Mouse (Mus musculus) erythroblast, embryonic 14.5 days (primary cell): Measurements from ENCODE around the gene Gp5.

Source experiments
- GATA1 ChIP-seq: IDR thresholded peaks from 2 replicates; pipeline ENCODE4 v1.6.1; 2012; ENCODE audit warnings: low read length, inconsistent platforms, mixed read lengths
- TAL1 ChIP-seq: IDR thresholded peaks from 3 replicates; pipeline ENCODE4 v1.6.1; 2012; ENCODE audit warnings: low read length, inconsistent platforms, mixed read lengths

GRCm38 (mm10) chr16:30261341-30261740 is 49.2 kb downstream of the Gp5 start:
- no peak for TF ChIP-seq GATA1
- no peak for TF ChIP-seq TAL1
